ENCODE assay signal across 8 mouse cellular contexts in genomic region chr17:88954011-88954410, GRCm38 (mm10).
A peak's percentile ranks its signal among the peaks of the same experiment; 100 is the strongest.
DNase-seq lines count a peak whose midpoint lies in the region; ATAC-seq and TF ChIP-seq lines count a peak whose summit lies in the region.
"Had no signal": no experiment of that assay in that cellular context is flagged by ENCODE, and none has a peak within 500 bp of the region (broad histone marks: within the 10 kb centered on the region; RNA-seq: fewer than 3 reads in every experiment).

No protein-coding gene starts in this region.

- WGBS in forebrain, postnatal 0 days, result 36% methylated on average over 5 of the region's 5 CpGs
- WGBS in kidney, postnatal 0 days, result 26% methylated on average over 5 of the region's 5 CpGs

- H3K4me2 ChIP-seq in forebrain, postnatal 0 days (ENCODE audit: low read depth), result no peak overlapping the region
- no peak overlapping the region for H3K4me2 ChIP-seq in kidney, postnatal 0 days (ENCODE audit: low read length)
- H3K4me2 ChIP-seq: heart, embryonic 15.5 days had no signal

- no peaks in the 10 kb centered on the region for H3K36me3 ChIP-seq in forebrain, postnatal 0 days (ENCODE audit: insufficient read depth)
- H3K36me3 ChIP-seq in kidney, postnatal 0 days (ENCODE audit: insufficient read depth, low read length), result no peaks in the 10 kb centered on the region
- H3K36me3 ChIP-seq: heart, embryonic 15.5 days had no signal

- ATAC-seq in forebrain, postnatal 0 days, result peak; percentile 75
- ATAC-seq in kidney, postnatal 0 days (replicated peaks; ENCODE audit: low FRiP score, low read depth), result no peak; the same call in 1 of the 2 replicates

- no peak overlapping the region for H3K9ac ChIP-seq in forebrain, postnatal 0 days
- no peak overlapping the region for H3K9ac ChIP-seq in kidney, postnatal 0 days (ENCODE audit: low read depth, low read length)
- H3K9ac ChIP-seq: heart, embryonic 15.5 days had no signal

- TF ChIP-seq CTCF in forebrain, postnatal 0 days (IDR thresholded peaks at IDR 0.05; ENCODE audit: low read depth), result peak; percentile 90
- TF ChIP-seq CTCF in kidney, postnatal 0 days (IDR thresholded peaks at IDR 0.05; ENCODE audit: low read depth), result peak; percentile 89

- peak; percentile 20 for DNase-seq in urinary bladder, postnatal 14 days (ENCODE audit: low spot score)
- no peak for DNase-seq in urinary bladder, adult 2 months (ENCODE audit: low spot score)
- peak; percentile 20 for DNase-seq in cerebellum, adult 11 months
- DNase-seq in forebrain, postnatal 0 days, result peak; percentile 79
- DNase-seq in kidney, postnatal 0 days (ENCODE audit: low spot score), result peak; percentile 60
- peak; percentile 43 for DNase-seq in lung, postnatal 10 days
- DNase-seq in right cerebral cortex, postnatal 25 days, result peak; percentile 62

- H3K4me1 ChIP-seq in forebrain, postnatal 0 days (ENCODE audit: insufficient read depth), result no peaks in the 10 kb centered on the region
- no peaks in the 10 kb centered on the region for H3K4me1 ChIP-seq in kidney, postnatal 0 days (replicated peaks; ENCODE audit: insufficient read depth, low read length)
- H3K4me1 ChIP-seq: heart, embryonic 15.5 days had no signal

- no peak overlapping the region for H3K4me3 ChIP-seq in forebrain, postnatal 0 days (ENCODE audit: low read depth, low read length)
- H3K4me3 ChIP-seq in kidney, postnatal 0 days (replicated peaks; ENCODE audit: low read depth, low read length), result no peak overlapping the region
- H3K4me3 ChIP-seq: heart, embryonic 15.5 days had no signal

- H3K27ac ChIP-seq in forebrain, postnatal 0 days (ENCODE audit: low read depth, low read length), result no peak overlapping the region
- no peak overlapping the region for H3K27ac ChIP-seq in kidney, postnatal 0 days
- H3K27ac ChIP-seq: heart, embryonic 15.5 days had no signal

- H3K9me3 ChIP-seq in forebrain, postnatal 0 days (ENCODE audit: low read length), result no peaks in the 10 kb centered on the region
- no peaks in the 10 kb centered on the region for H3K9me3 ChIP-seq in kidney, postnatal 0 days (replicated peaks; ENCODE audit: low read length)
- H3K9me3 ChIP-seq: heart, embryonic 15.5 days had no signal

- H3K27me3 ChIP-seq in forebrain, postnatal 0 days (ENCODE audit: insufficient read depth, low read length), result no peaks in the 10 kb centered on the region
- no peaks in the 10 kb centered on the region for H3K27me3 ChIP-seq in kidney, postnatal 0 days (ENCODE audit: insufficient read depth, low read length)
- H3K27me3 ChIP-seq: heart, embryonic 15.5 days had no signal
